Mouse (Mus musculus) testis, adult 10 weeks (tissue): ENCODE measurements around the gene Zbtb40. TPM values are rescaled to one million over a fixed set of nuclear protein-coding genes. Genes with fewer than 3 reads are reported as not detected.

ENCODE experiments used
- polyA plus RNA-seq: library from polyadenylated mRNA; stranded (reverse); fragments of 350-450 nt; fragmentation: Illumina TruSeq; extraction: RNeasy Lipid Tissue Mini Kit (QIAGEN cat#74804); gene quantifications from one replicate; pipeline ENCODE4 v1.2.3, GENCODE M21; 2014; ENCODE audit warnings: low read depth, low replicate concordance

Zbtb40 gene
- polyA plus RNA-seq: 1.0 TPM

GRCm38 (mm10) chr4:137048550-137049032, at the start of gene Zbtb40:
Gene Zbtb40, minus strand, starts transcription at chr4:137048801.

GRCm38 (mm10) chr4:136956751-136957446, 91.7 kb downstream of the Zbtb40 start, which contains the start of gene Epha8:
Gene Epha8, minus strand, starts transcription at chr4:136956816.

Other genes starting within 250 kb of the Zbtb40 start
- gene Ephb2, start 212.8 kb downstream of the Zbtb40 start, polyA plus RNA-seq: 0.11 TPM
- gene C1qb, start 162.6 kb downstream of the Zbtb40 start, polyA plus RNA-seq: 0.60 TPM
- gene C1qc, start 155.7 kb downstream of the Zbtb40 start, polyA plus RNA-seq: 0.90 TPM
- gene C1qa, start 150.0 kb downstream of the Zbtb40 start, polyA plus RNA-seq: 1.8 TPM
- gene Epha8, start 92.0 kb downstream of the Zbtb40 start, polyA plus RNA-seq: not detected
- not detected for gene Wnt4, start 228.7 kb upstream of the Zbtb40 start, polyA plus RNA-seq